Mouse (Mus musculus) myocyte (in vitro differentiated cells): ENCODE measurements around the gene Pbx1.

Experiments
- E2F4 ChIP-seq: IDR thresholded peaks from one replicate; pipeline ENCODE4 v1.6.1; 2011; ENCODE audit warnings: mild to moderate bottlenecking, control low read depth, moderate library complexity; ENCODE audit not compliant: insufficient read depth
- MYOD1 ChIP-seq, 3 experiments: IDR thresholded peaks; one replicate each; pipeline ENCODE4 v1.6.1; 2011; ENCODE audit warnings: control low read depth in 2 of 3, low read depth in 2 of 3, mild to moderate bottlenecking in 2 of 3, moderate library complexity in 1 of 3; ENCODE audit not compliant: insufficient read length in 2 of 3, control insufficient read depth in 1 of 3
- POLR2A ChIP-seq: IDR thresholded peaks from one replicate; pipeline ENCODE4 v1.6.1; 2011; ENCODE audit warnings: low read depth, mild to moderate bottlenecking, control low read depth, moderate library complexity; ENCODE audit not compliant: insufficient read length
- TCF12 ChIP-seq: IDR thresholded peaks from one replicate; pipeline ENCODE4 v1.6.1; 2011; ENCODE audit warnings: mild to moderate bottlenecking, control low read depth; ENCODE audit not compliant: poor library complexity, insufficient read depth, severe bottlenecking

DNA sequence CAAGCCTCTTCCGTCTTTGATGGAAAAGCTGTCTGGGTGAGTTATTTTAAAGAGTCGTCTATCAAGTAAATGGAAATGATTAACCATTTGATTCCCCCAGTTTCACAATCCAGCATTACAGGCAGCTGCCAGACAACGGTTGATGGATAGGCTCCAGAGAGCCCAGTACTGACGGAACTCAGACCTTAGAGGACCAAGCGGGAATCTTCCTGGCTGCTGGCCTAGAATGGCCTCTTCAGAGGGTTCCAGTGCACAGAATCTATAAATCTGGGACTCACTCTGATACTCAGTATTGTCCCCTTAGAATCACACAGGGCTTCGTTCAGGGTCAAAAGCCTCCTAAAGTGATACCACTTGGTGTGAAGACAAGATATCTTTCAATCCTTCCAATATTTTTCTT is 216.6 kb downstream of the Pbx1 start:
- no peak for TF ChIP-seq MYOD1 (IDR thresholded peaks at IDR 0.05; ENCODE audit: control insufficient read depth in 1 of 3, insufficient read length in 2 of 3, low read depth in 2 of 3)
- no peak for TF ChIP-seq POLR2A
- TF ChIP-seq TCF12 = no peak
- no peak for TF ChIP-seq E2F4
